Mouse (Mus musculus): Measurements from ENCODE around the gene Bglap. TPM values are rescaled to one million over a fixed set of nuclear protein-coding genes. Genes with fewer than 3 reads are reported as not detected.

Bglap gene
- total and polyA plus RNA-seq, 3 experiments: not detected

- H3K4me2 ChIP-seq (ENCODE audit: insufficient read depth, low read depth, poor library complexity, severe bottlenecking): peak overlapping the region; percentile 76
- H3K27me3 ChIP-seq (replicated peaks): no peaks in the 10 kb centered on the region
- H3K4me3 ChIP-seq (replicated peaks in 1 of 3; ENCODE audit: low read depth in 2 of 3, low read length in 2 of 3, poor library complexity in 1 of 3): peak overlapping the region; percentile 55 to 85 (median 82)
- H3K9ac ChIP-seq (ENCODE audit: insufficient read depth, low read depth): peak overlapping the region; percentile 75
- TF ChIP-seq ZMIZ1 (IDR thresholded peaks at IDR 0.05; ENCODE audit: low read depth, low read length) (no peak), ELF1 (IDR thresholded peaks at IDR 0.05; ENCODE audit: low read depth, low read length) (no peak), KAT2A (IDR thresholded peaks at IDR 0.05; ENCODE audit: insufficient replicate concordance, low read length) (no peak), SMC3 (IDR thresholded peaks at IDR 0.05; ENCODE audit: low read depth, low read length) (no peak), TCF12 (IDR thresholded peaks at IDR 0.05; ENCODE audit: low read depth, low read length) (0 out of 2 replicates have a peak, but pooled peaks have one; percentile 18), MXI1 (IDR thresholded peaks at IDR 0.05; ENCODE audit: low read depth, low read length) (peak; percentile 86), MAFK (IDR thresholded peaks at IDR 0.05; ENCODE audit: insufficient replicate concordance, low read length) (peak; percentile 75), BHLHE40 (IDR thresholded peaks at IDR 0.05; ENCODE audit: low read depth, low read length) (no peak), MYC (IDR thresholded peaks at IDR 0.05; ENCODE audit: low read depth, low read length) (peak; percentile 72), POLR2A (IDR thresholded peaks at IDR 0.05; ENCODE audit: low read depth, low read length) (peak; percentile 23; the same call in 1 of the 2 replicates), JUN (IDR thresholded peaks at IDR 0.05; ENCODE audit: insufficient read depth, low read depth, low read length) (0 out of 2 replicates have a peak, but pooled peaks have one; percentile 29), ETS1 (conservative IDR thresholded peaks at IDR 0.05; ENCODE audit: low read depth, low read length) (peak; percentile 62), SIN3A (IDR thresholded peaks at IDR 0.05; ENCODE audit: low read length) (peak; percentile 72), ZKSCAN1 (IDR thresholded peaks at IDR 0.05; ENCODE audit: borderline replicate concordance, low read depth, low read length) (no peak), MAX (IDR thresholded peaks at IDR 0.05; ENCODE audit: low read length) (peak; percentile 59), CHD2 (IDR thresholded peaks at IDR 0.05; ENCODE audit: low read length) (no peak), JUND (conservative IDR thresholded peaks at IDR 0.05; ENCODE audit: low read depth, low read length) (peak; percentile 77), EP300 (IDR thresholded peaks at IDR 0.05; ENCODE audit: low read length) (peak; percentile 55; the same call in 1 of the 2 replicates), MEF2A (IDR thresholded peaks at IDR 0.05; ENCODE audit: borderline replicate concordance, low read depth, low read length) (no peak)
- dilution Hi-C loops (cut with MboI; ENCODE audit: extremely low pct_ligation_motif_present, extremely low pct_unique_long_range_greater_than_20kb, low sequenced_read_pairs): no loop called here
- peaks cover 12 to 43% of the 10 kb centered on the region in 2 experiments for H3K36me3 ChIP-seq (replicated peaks in 1 of 2; ENCODE audit: control insufficient read depth in 1 of 2, insufficient read depth in 1 of 2, low read length in 1 of 2)
- no peaks in the 10 kb centered on the region for H3K9me3 ChIP-seq (replicated peaks; ENCODE audit: low read length)
- H3K27ac ChIP-seq (ENCODE audit: insufficient read depth, low read depth): peak overlapping the region; percentile 28
- peaks cover 18 to 36% of the 10 kb centered on the region in 2 experiments for H3K4me1 ChIP-seq (ENCODE audit: control insufficient read depth in 1 of 2, insufficient read depth in 2 of 2)
- peaks cover 41% of the 10 kb centered on the region for H3K79me2 ChIP-seq (replicated peaks; ENCODE audit: control insufficient read depth, extremely low read depth, insufficient read depth, poor library complexity, severe bottlenecking)
- peak; percentile 86 for DNase-seq (ENCODE audit: extremely low read depth)
- in situ Hi-C loops (cut with MboI; ENCODE audit: low pct_ligation_motif_present, low pct_unique_long_range_greater_than_20kb, low sequenced_read_pairs): no loop called here
These were observed 46.8 kb downstream of the Bglap start for GRCm38 (mm10) chr3:88337367-88338020.

Measured in CH12.LX (cell line).